Mouse (Mus musculus) A20 (cell line): Measurements from ENCODE around the gene Cntd1.
"Not testable (repeated sequence)": the region's sequence is repeated elsewhere in the genome, so short reads cannot be mapped to it uniquely, and the experiment has no call there.

Source experiments
- DNase-seq: peaks from one replicate; pipeline ENCODE4 v3.0.0-alpha.2; 2011; ENCODE audit warnings: low read depth, low spot score

Cntd1 gene

GRCm38 (mm10) chr11:101283805-101284204 is 5.0 kb downstream of the Cntd1 start:
- no peak for DNase-seq

DNA sequence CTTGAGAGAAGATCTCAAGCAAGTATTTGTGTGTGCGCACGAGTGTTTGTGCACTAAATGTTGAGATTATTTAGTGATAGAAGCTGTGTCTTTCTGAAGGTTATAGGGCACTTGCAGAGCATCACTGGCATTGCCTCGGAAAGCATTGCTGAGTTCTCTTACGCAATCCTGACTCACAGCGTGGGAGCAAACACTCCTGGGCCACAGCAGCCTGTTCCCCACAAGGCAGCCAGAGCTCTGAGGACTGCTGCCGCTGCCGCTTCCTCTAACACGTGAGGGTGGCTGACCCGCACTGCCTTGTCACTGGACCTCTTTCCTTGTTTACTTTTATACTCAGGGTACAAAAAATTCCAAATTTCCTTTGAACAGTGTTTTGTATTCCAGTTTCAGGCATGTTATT is 8.5 kb downstream of the Cntd1 start:
- DNase-seq, result no peak

- DNase-seq, result no peak
Measured at GRCm38 (mm10) chr11:101291231-101291630, 12.4 kb downstream of the Cntd1 start.

DNA sequence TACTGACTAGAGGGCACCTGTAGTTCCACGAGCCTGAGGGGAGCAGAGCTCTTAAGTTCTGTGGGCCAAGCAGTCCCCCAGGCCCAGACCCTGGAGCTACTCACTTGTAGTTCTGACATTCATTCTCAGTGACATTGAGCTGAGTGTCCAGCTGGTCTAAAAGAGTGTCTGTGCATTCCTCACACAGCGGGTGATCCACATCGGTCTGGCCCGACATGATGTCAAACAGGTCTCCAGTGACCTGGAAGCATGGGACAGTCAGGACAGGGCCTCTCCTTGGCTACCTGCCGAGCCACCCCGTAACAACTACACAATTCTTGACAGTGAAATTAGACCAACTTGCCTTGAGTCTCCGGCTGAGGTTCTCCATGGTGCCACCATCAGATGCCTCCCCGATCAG is 16.4 kb downstream of the Cntd1 start:
- DNase-seq, result no peak

- peak; percentile 48 for DNase-seq
Measured at GRCm38 (mm10) chr11:101300881-101301280, 22.1 kb downstream of the Cntd1 start.

DNA sequence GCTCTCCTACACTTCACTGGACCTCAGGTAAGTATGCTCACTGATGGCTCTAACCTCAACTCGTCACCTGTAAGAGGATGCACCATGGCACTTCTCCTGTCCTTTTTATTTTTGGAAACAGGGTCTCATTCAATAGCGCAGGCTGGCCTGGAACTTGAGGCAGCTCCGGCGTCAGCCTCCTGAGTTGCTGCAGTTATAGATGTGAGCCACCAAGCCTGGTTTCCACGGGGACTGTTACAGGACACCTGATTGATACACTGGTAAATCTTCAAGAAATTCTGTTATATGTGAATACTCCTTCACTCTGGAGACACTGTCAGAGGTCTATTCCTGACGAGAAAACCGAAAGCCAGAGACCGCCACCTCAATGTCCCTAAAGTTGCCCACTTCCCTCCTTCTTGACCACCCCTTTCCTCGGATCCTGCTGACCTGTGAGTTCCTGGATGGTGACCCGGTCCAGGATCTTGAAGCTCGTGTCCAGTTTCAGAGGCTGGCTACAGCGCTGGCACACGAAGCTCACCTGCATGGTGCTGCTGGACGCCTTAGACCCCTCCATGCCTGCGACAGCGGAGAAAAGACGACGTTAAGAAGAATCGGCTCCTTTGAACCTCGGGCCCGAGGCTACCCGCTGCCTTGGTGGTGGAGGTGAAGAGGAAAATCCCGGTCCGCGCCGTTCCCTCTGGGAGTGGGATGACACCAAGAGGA is 22.6 kb downstream of the Cntd1 start:
- no peak for DNase-seq

- DNase-seq, result peak; percentile 96
Measured at GRCm38 (mm10) chr11:101302004-101302798, 23.4 kb downstream of the Cntd1 start, which contains the start of gene Becn1. Becn1 (minus strand) TSS chr11:101302286.

- DNase-seq, result no peak
Measured at GRCm38 (mm10) chr11:101307744-101308143, 28.9 kb downstream of the Cntd1 start.

GRCm38 (mm10) chr11:101311083-101311482 is 32.3 kb downstream of the Cntd1 start:
- no peak for DNase-seq

GRCm38 (mm10) chr11:101312150-101312549 is 33.3 kb downstream of the Cntd1 start:
- no peak for DNase-seq

DNA sequence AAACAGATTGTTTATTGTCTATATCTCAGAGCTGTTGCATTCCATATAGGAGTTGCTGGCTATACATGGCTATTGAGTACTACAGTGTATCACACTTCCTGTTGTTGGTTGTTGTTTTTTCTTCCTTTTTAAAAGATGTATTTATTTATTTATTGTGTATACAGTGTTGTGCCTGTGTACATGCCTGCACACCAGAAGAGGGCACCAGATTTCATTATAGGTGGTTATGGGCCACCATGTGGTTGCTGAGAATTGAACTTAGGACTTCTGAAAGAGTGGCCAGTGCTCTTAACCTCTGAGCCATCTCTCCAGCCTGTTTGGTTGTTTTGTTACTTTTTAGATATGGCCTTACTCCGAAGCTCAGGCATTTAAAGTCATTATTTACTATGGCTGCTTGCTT is 35.8 kb downstream of the Cntd1 start:
- DNase-seq, result no peak

GRCm38 (mm10) chr11:101315082-101315650 is 36.4 kb downstream of the Cntd1 start:
- peak; percentile 40 for DNase-seq

DNA sequence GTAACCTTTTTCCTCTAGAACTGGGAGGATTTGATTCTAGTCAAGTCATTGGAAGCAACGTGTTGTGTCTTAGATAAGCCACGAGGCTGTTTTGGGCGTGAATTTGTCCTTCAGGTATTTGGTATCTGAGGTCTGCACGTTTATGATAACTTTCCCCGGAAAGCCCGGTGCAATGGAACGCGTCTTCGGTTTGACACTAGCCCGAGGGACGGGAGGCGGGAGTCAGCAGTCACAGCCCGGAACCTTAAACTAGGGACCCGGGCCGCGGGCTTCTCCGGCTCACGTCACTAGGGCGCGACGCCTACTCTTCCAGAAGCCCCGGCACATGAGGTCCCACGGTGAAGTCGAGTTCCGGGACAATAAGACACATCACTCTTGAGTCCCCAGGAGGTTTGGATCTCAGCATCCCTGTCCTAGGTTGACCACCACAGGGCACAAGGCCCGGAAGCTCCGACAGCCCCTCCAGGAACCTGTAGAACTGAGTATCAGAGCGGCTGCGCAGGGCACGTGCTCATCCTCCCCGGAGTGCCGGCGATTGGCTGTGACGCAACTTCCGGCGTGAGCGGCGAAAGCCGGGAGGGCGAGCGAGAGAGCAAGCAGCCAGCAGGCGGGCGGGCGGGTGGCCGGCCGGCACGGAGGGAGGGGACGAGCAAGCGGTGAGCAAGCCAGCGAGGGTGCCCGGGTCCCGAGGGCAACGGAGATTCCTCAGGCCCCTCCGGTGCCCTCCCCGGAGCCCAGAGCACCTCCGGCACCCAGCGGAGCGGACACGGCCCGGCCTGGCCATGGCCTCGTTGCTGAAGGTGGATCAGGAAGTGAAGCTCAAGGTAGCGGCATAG is 37.1 kb downstream of the Cntd1 start, which contains the start of gene Psme3:
Gene Psme3 (plus strand): TSS at position 549 of the 836 bp plus-strand sequence.
- DNase-seq, result peak; percentile 98

DNA sequence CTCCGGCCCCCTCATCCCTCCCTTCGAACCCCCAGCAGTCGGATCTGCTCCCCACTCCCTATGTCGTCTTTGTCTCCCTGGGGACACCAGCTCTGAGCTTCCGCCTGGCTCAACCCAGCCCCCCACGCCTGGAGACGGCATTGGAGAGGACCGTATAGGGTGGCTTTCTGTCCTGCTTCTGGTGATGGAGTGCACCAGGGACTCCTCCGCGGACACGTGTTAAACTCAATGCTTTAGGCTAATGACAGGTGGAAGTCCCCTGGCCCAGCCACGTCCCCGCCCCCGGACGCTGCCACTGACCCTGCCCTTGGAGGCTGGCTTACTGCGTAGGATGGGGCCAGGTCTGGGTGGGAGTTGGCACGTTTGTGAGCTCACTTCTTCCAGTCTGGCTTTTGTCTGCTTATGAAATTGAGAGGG is 37.7 kb downstream of the Cntd1 start:
- DNase-seq, result no peak

GRCm38 (mm10) chr11:101323609-101324008 is 44.8 kb downstream of the Cntd1 start:
- peak; percentile 39 for DNase-seq

- DNase-seq, result no peak
Measured at GRCm38 (mm10) chr11:101324763-101325162, 46.0 kb downstream of the Cntd1 start, which contains the start of gene Aoc2. Aoc2 (plus strand) TSS chr11:101325063.

- DNase-seq, result not testable (repeated sequence)
Measured at GRCm38 (mm10) chr11:101325201-101325600, 46.4 kb downstream of the Cntd1 start.

DNA sequence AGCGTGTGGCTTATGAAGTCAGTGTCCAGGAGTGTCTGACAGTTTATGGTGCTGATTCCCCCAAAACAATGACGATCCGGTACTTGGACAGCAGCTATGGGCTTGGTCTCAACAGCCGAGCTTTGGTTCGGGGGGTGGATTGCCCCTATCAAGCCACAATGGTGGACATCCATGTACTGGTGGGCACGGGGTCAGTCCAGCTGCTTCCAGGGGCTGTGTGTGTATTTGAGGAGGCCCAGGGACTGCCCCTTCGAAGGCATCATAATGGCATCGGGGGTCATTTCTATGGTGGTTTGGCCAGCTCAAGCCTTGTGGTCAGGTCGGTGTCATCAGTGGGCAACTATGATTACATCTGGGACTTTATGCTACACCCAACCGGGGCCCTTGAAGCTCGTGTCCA is 47.3 kb downstream of the Cntd1 start:
- no peak for DNase-seq

DNA sequence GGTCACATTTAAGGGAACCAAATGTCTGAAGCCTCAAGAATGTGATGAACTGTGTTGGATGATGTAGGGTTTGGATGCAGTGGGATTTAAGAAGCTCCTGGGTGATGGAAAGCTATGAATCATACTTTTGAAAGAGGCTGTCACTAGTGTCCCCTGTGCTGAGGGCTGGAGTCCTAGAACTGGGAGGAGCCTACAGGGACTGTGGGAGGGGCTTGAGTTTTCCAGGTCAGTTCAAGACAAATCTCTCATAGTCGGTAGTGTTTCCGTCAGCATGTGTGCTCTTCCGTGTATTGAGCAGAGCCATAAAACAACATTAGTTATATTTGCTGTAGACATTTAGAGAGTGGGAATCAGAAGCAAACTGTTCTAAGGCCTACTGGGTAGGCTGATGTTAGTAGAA is 48.5 kb downstream of the Cntd1 start:
- DNase-seq, result no peak

GRCm38 (mm10) chr11:101328941-101329635 is 50.3 kb downstream of the Cntd1 start:
- DNase-seq, result no peak

DNA sequence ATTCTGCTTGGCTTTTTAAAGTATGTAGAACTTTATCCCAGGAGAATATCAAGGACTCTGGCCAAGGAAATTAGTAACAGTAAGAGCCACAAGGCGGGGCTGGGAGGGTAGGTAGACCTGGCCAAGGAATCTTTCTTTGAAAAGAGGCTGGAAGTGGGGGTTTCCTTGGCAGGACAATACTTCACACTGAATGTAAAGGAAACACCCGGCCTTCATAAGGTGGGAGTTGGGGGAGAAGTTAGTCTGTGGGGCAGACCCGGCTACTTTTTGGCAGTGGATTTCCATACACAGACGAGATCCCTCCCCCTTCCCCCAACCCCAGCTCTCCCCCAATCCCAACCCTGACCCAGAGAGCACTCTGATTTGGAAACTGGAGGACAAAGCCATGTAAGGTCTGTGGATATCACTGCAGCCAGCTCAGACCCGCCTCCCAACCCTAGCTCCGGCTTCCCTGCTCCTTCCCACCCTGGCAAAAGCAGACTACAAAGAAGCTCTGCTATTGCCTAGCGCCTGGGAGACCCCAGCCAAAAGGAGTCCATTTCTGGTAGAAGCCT is 51.6 kb downstream of the Cntd1 start, which contains the start of gene Aoc3:
Gene Aoc3 (plus strand): TSS at position 235 of the 554 bp plus-strand sequence.
- no peak for DNase-seq
